14 mouse cellular contexts compared by ENCODE assay signal in the genomic region with DNA sequence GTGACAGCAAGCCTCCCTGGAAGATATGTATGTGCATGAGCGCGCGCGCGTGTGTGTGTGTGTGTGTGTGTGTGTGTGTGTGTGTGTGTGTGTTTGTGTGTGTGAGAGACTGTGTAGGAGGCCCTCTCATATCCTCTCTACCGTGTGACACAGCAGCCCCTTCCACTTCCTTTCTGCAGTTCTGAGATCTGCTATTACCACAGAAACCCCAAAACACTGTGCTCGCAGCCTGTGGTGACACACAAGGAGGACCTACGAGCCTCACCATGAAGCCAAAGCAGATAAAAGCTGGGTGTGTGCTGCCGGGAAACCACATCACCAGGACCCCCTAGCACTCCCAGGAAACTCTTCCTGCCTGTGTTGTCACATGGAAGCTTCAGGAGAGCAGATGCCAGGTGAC. TPM values are rescaled to one million over a fixed set of nuclear protein-coding genes. Genes with fewer than 3 reads are reported as not detected.
DNase-seq lines count a peak whose midpoint lies in the region; ATAC-seq and TF ChIP-seq lines count a peak whose summit lies in the region.
"Had no signal": no experiment of that assay in that cellular context is flagged by ENCODE, and none has a peak within 500 bp of the region (broad histone marks: within the 10 kb centered on the region; RNA-seq: fewer than 3 reads in every experiment).

No protein-coding gene starts in this region.

- H3K79me2 ChIP-seq in CH12.LX (replicated peaks; ENCODE audit: control insufficient read depth, extremely low read depth, insufficient read depth, poor library complexity, severe bottlenecking) = no peaks in the 10 kb centered on the region

- 61% methylated on average over 9 of the region's 9 CpGs for WGBS in liver, embryonic 11.5 days
- 95% methylated on average over 9 of the region's 9 CpGs for WGBS in hindbrain, embryonic 11.5 days

- H3K27me3 ChIP-seq in CH12.LX (replicated peaks) = peaks cover 77% of the 10 kb centered on the region
- H3K27me3 ChIP-seq in liver, embryonic 11.5 days (replicated peaks; ENCODE audit: control insufficient read depth, insufficient read depth, low read length) = no peaks in the 10 kb centered on the region
- H3K27me3 ChIP-seq in hindbrain, embryonic 11.5 days (ENCODE audit: control insufficient read depth, insufficient read depth, low read length) = no peaks in the 10 kb centered on the region
- H3K27me3 ChIP-seq: heart, embryonic 15.5 days; neural tube, embryonic 15.5 days had no signal

- dilution Hi-C loops in CH12.LX (cut with MboI; ENCODE audit: extremely low pct_ligation_motif_present, extremely low pct_unique_long_range_greater_than_20kb, low sequenced_read_pairs) = no loop called here

- no peaks in the 10 kb centered on the region for H3K36me3 ChIP-seq in CH12.LX (replicated peaks in 1 of 2; ENCODE audit: control insufficient read depth in 1 of 2, insufficient read depth in 1 of 2, low read length in 1 of 2)
- no peaks in the 10 kb centered on the region for H3K36me3 ChIP-seq in liver, embryonic 11.5 days (ENCODE audit: control insufficient read depth, insufficient read depth, low read length)
- H3K36me3 ChIP-seq in hindbrain, embryonic 11.5 days (ENCODE audit: control insufficient read depth, insufficient read depth, low read length) = no peaks in the 10 kb centered on the region
- H3K36me3 ChIP-seq: heart, embryonic 15.5 days; neural tube, embryonic 15.5 days had no signal

- H3K4me2 ChIP-seq in CH12.LX (ENCODE audit: insufficient read depth, low read depth, poor library complexity, severe bottlenecking) = peak overlapping the region; percentile 59; the same call in 1 of the 2 replicates
- H3K4me2 ChIP-seq in liver, embryonic 11.5 days = no peak overlapping the region
- H3K4me2 ChIP-seq in hindbrain, embryonic 11.5 days (replicated peaks; ENCODE audit: low read depth, low read length) = no peak overlapping the region
- H3K4me2 ChIP-seq: heart, embryonic 15.5 days; midbrain, embryonic 11.5 days; neural tube, embryonic 15.5 days had no signal

- H3K4me1 ChIP-seq in CH12.LX (ENCODE audit: control insufficient read depth in 1 of 2, insufficient read depth in 2 of 2) = 0 out of 4 replicates have a peak, but pooled peaks cover 0 to 3% of the 10 kb centered on the region in 2 experiments
- no peaks in the 10 kb centered on the region for H3K4me1 ChIP-seq in liver, embryonic 11.5 days (replicated peaks; ENCODE audit: control insufficient read depth, insufficient read depth, low read length)
- no peaks in the 10 kb centered on the region for H3K4me1 ChIP-seq in hindbrain, embryonic 11.5 days (replicated peaks; ENCODE audit: control insufficient read depth, insufficient read depth, low read length)
- H3K4me1 ChIP-seq: heart, embryonic 15.5 days; neural tube, embryonic 15.5 days had no signal

- in situ Hi-C loops in CH12.LX (cut with MboI; ENCODE audit: low pct_ligation_motif_present, low pct_unique_long_range_greater_than_20kb, low sequenced_read_pairs) = no loop called here

- peak; percentile 29 to 33 for DNase-seq in B cell, adult 2 months
- DNase-seq in CH12.LX (ENCODE audit: extremely low read depth) = peak; percentile 4
- no peak for DNase-seq in liver, embryonic 11.5 days (ENCODE audit: low spot score)
- peak; percentile 64 to 66 for DNase-seq in spleen, postnatal 36 days (ENCODE audit: low spot score in 2 of 2)
- no peak for DNase-seq in hindbrain, embryonic 11.5 days (ENCODE audit: low spot score)
- DNase-seq in urinary bladder, adult 18-20 months (ENCODE audit: low spot score in 2 of 2) = no peak
- no peak for DNase-seq in adrenal gland, postnatal 4 days (ENCODE audit: low spot score in 2 of 2)
- DNase-seq: adrenal gland, adult 2 months; cerebellum, adult 9-10 months; gastrocnemius, adult 2 months; kidney, adult 18-20 months had no signal

- no peak for TF ChIP-seq POLR2A in CH12.LX (IDR thresholded peaks at IDR 0.05; ENCODE audit: low read depth, low read length)

- peak; percentile 31; the same call in 1 of the 2 replicates for ATAC-seq in liver, embryonic 11.5 days (replicated peaks; ENCODE audit: low FRiP score)
- ATAC-seq in hindbrain, embryonic 11.5 days (ENCODE audit: low FRiP score) = no peak

- no peak overlapping the region for H3K27ac ChIP-seq in CH12.LX (ENCODE audit: insufficient read depth, low read depth)
- no peak overlapping the region for H3K27ac ChIP-seq in liver, embryonic 11.5 days (ENCODE audit: low read depth, low read length)
- H3K27ac ChIP-seq in hindbrain, embryonic 11.5 days (ENCODE audit: low read depth, low read length) = no peak overlapping the region
- H3K27ac ChIP-seq: gastrocnemius, adult 2 months; heart, embryonic 15.5 days; neural tube, embryonic 15.5 days had no signal

- no peak for TF ChIP-seq RAD21 in CH12.LX (IDR thresholded peaks at IDR 0.05; ENCODE audit: low read depth, low read length)

- no peaks in the 10 kb centered on the region for H3K9me3 ChIP-seq in CH12.LX (replicated peaks; ENCODE audit: low read length)
- no peaks in the 10 kb centered on the region for H3K9me3 ChIP-seq in liver, embryonic 11.5 days (ENCODE audit: control insufficient read depth, low read length)
- H3K9me3 ChIP-seq in hindbrain, embryonic 11.5 days (ENCODE audit: control insufficient read depth, low read length) = no peaks in the 10 kb centered on the region
- H3K9me3 ChIP-seq: heart, embryonic 15.5 days; neural tube, embryonic 15.5 days had no signal

- no peak for TF ChIP-seq EP300 in CH12.LX (IDR thresholded peaks at IDR 0.05; ENCODE audit: low read length)

- TF ChIP-seq CTCF in CH12.LX (conservative IDR thresholded peaks at IDR 0.05 in 1 of 2, IDR thresholded peaks at IDR 0.05 in 1 of 2; ENCODE audit: low read depth in 2 of 2, low read length in 2 of 2) = no peak

- H3K9ac ChIP-seq in CH12.LX (ENCODE audit: insufficient read depth, low read depth) = no peak overlapping the region
- H3K9ac ChIP-seq in liver, embryonic 11.5 days (ENCODE audit: low read depth, low read length) = no peak overlapping the region
- H3K9ac ChIP-seq in hindbrain, embryonic 11.5 days (ENCODE audit: low read depth, low read length) = no peak overlapping the region
- H3K9ac ChIP-seq: heart, embryonic 15.5 days; neural tube, embryonic 15.5 days had no signal

- H3K4me3 ChIP-seq in CH12.LX (replicated peaks in 1 of 3; ENCODE audit: low read depth in 2 of 3, low read length in 2 of 3, poor library complexity in 1 of 3) = no peak overlapping the region
- H3K4me3 ChIP-seq in liver, embryonic 11.5 days (ENCODE audit: low read depth, low read length) = no peak overlapping the region
- no peak overlapping the region for H3K4me3 ChIP-seq in hindbrain, embryonic 11.5 days (ENCODE audit: low read depth, low read length)
- H3K4me3 ChIP-seq: gastrocnemius, adult 2 months; heart, embryonic 15.5 days; neural tube, embryonic 15.5 days had no signal

TF ChIP-seq in CH12.LX, 34 proteins besides CTCF, POLR2A, EP300 and RAD21:
- no peak for TF ChIP-seq BHLHE40 (IDR thresholded peaks at IDR 0.05; ENCODE audit: low read depth, low read length)
- no peak for TF ChIP-seq USF2 (conservative IDR thresholded peaks at IDR 0.05; ENCODE audit: low read depth, low read length)
- no peak for TF ChIP-seq ZMIZ1 (IDR thresholded peaks at IDR 0.05; ENCODE audit: low read depth, low read length)
- TF ChIP-seq CHD2 (IDR thresholded peaks at IDR 0.05; ENCODE audit: low read length) = no peak
- TF ChIP-seq HCFC1 (IDR thresholded peaks at IDR 0.05; ENCODE audit: low read depth, low read length) = no peak
- TF ChIP-seq MEF2A (IDR thresholded peaks at IDR 0.05; ENCODE audit: borderline replicate concordance, low read depth, low read length) = no peak
- no peak for TF ChIP-seq MAX (IDR thresholded peaks at IDR 0.05; ENCODE audit: low read length)
- no peak for TF ChIP-seq ZC3H11A (IDR thresholded peaks at IDR 0.05; ENCODE audit: low read depth, low read length)
- no peak for TF ChIP-seq UBTF (IDR thresholded peaks at IDR 0.05; ENCODE audit: low read depth, low read length)
- TF ChIP-seq ELF1 (IDR thresholded peaks at IDR 0.05; ENCODE audit: low read depth, low read length) = no peak
- TF ChIP-seq NRF1 (IDR thresholded peaks at IDR 0.05; ENCODE audit: low read depth, low read length) = no peak
- TF ChIP-seq MAFK (IDR thresholded peaks at IDR 0.05; ENCODE audit: insufficient replicate concordance, low read length) = no peak

RNA-seq across cellular contexts. Expression of a gene that starts 28.1 kb away (rescaled TPM):
- 2.2 and 2.4 TPM in 2 replicates for total RNA-seq in CH12.LX (2012; rRNA removed)
- 6.4 and 7.3 TPM in 2 replicates for total RNA-seq in CH12.LX (2014; rRNA removed)
- polyA plus RNA-seq in CH12.LX (2012; ENCODE audit: insufficient read length, low read depth) = 2.1 and 3.0 TPM in 2 replicates
- 14.3 and 16.3 TPM in 2 replicates for polyA plus RNA-seq in liver, embryonic 11.5 days (2014; fragmentation: Nextera tagmentation; extraction: Ambion mirVana)
- polyA plus RNA-seq in hindbrain, embryonic 11.5 days (2014; fragmentation: Nextera tagmentation; extraction: Ambion mirVana) = 8.7 and 11.5 TPM in 2 replicates
- total RNA-seq in adrenal gland, postnatal 4 days (2021) = 10 to 100 TPM; 19.9 to 22.3 TPM

RNA-seq across cellular contexts. Expression of a gene that starts 30.5 kb away (rescaled TPM):
- total RNA-seq in CH12.LX (2012; rRNA removed) = not detected in 2 replicates
- total RNA-seq in CH12.LX (2014; rRNA removed) = not detected in 2 replicates
- not detected in 2 replicates for polyA plus RNA-seq in CH12.LX (2012; ENCODE audit: insufficient read length, low read depth)
- 0.91 and 0.95 TPM in 2 replicates for polyA plus RNA-seq in liver, embryonic 11.5 days (2014; fragmentation: Nextera tagmentation; extraction: Ambion mirVana)
- 3.2 and 4.2 TPM in 2 replicates for polyA plus RNA-seq in hindbrain, embryonic 11.5 days (2014; fragmentation: Nextera tagmentation; extraction: Ambion mirVana)
- total RNA-seq in adrenal gland, postnatal 4 days (2021) = 10 to 100 TPM in 1 of 2 experiments, 1 to 10 TPM in 1; 9.4 to 11.7 TPM

Comparison
In these comparisons a context has a peak if more than half of its experiments do, and no peak if none do; other contexts are left out.
1. DNase-seq: peak in B cell, adult 2 months (2 of 2), CH12.LX (single experiment) and spleen, postnatal 36 days (2 of 2); none in liver, embryonic 11.5 days (single experiment), hindbrain, embryonic 11.5 days (single experiment), urinary bladder, adult 18-20 months (0 of 2) and adrenal gland, postnatal 4 days (0 of 2).